Mouse (Mus musculus) testis, adult 2 months (tissue): Measurements from ENCODE around the gene Stx2.

Experiments used
- CTCF ChIP-seq: fragments of 200-500 bp; IDR thresholded peaks from 2 replicates; pipeline ENCODE4 v1.5.1; 2012; ENCODE audit warnings: low read depth, mild to moderate bottlenecking, inconsistent platforms, low read length, moderate library complexity; ENCODE audit not compliant: control insufficient read depth, insufficient read depth, insufficient replicate concordance
- POLR2A ChIP-seq: fragments of 200-500 bp; IDR thresholded peaks from 2 replicates; pipeline ENCODE4 v1.6.1; 2012; ENCODE audit warnings: low read depth, mild to moderate bottlenecking, inconsistent platforms, low read length, moderate library complexity; ENCODE audit not compliant: control insufficient read depth

GRCm38 (mm10) chr5:128971298-128971697 is 37.1 kb downstream of the Stx2 start:
- TF ChIP-seq CTCF = peak; percentile 61
- no peak for TF ChIP-seq POLR2A
